Mouse (Mus musculus) frontal cortex, postnatal 25 days (tissue): Measurements from ENCODE around the gene Nr4a2.

Source experiments
- DNase-seq, 2 experiments: peaks; one replicate each; pipeline ENCODE4 v3.0.0; 2022; ENCODE audit warnings: low spot score in 2 of 2

The Nr4a2 gene

DNA sequence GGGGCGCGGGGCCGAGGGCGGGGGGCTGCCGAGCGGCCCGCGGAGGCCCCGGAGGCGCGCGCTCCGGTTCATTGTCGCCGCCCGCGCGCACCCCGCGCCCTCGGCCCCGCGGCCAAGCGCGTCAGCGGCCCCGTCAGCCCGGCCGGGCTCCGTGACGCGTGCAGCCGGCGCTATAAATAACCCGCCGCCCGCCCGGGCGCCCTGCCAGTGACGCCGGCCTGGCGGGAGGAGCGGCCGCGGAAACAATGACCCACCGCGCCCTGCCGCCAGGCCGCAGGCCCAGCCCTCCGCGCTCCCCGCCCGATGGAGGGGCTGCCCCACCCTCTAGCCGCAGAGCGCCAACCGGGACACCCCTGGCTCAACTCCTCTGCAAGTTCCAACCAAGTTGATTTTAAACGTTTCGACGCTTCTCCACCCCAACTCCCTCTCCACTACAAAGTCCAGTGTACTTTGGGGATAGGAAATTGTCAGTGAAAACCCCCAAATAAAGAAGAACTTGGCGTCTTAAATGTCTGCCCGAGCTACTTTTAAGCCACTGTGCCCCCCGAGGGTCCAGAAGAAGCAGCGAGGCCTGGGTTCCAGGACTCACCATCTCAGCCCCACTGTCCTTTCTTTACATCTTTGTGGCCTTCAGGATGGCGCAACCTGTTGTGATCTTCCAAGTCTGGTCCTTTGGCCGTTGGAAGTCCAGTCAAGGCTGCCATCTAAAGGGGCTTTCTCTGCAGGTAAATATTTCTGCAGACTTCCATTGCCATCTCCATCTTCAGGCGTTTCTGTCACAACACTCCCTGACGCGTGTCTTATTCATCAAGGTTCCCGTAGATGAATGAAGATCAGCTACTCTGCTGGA lies at the start of gene Nr4a2:
Nr4a2 (minus strand) TSS at position 13 of the 850 bp plus-strand sequence.
- no peak for DNase-seq

DNA sequence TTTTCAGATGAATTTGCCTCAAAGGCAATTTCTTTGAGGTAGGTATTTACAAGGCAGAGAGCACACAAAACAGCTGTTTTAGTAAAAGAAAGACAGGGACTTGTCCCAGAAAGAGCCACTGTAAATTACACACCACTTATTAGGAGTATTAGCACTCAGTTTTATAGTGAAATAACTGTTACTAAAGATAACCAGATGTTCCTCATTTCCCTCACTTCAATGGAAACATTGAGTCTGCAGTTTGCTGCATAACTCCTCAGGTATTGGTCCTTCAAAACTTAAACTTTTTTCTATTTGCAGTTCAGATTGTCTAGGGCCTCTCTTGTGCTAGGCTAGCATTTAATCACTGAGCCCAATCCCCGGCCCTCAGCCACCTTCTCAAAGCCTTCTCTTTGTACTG lies 41.6 kb upstream of the Nr4a2 start:
- DNase-seq, result no peak

- no peak for DNase-seq
Observed at GRCm38 (mm10) chr2:57156814-57157213, 33.0 kb upstream of the Nr4a2 start.

DNA sequence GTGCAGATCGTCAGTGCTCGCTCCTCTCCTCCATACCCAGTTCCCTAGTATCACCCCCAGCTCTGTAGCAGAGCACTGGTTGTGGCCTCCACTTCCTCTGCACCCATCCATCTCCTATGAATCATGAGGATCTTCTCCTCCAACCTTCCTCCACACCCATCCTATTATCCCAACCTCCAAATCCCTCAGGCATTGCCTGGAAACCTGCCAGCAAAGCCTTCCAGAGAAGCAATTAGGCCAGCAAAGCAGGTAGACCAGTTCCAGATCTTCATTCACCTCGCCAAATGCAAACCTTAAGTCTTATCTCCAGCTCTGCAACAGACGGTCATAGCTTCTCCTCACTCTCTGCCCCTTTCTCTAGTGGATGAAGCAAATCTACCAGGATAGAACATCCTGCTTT lies 26.0 kb upstream of the Nr4a2 start:
- no peak for DNase-seq

GRCm38 (mm10) chr2:57148231-57148630 lies 24.4 kb upstream of the Nr4a2 start:
- DNase-seq, result no peak

DNA sequence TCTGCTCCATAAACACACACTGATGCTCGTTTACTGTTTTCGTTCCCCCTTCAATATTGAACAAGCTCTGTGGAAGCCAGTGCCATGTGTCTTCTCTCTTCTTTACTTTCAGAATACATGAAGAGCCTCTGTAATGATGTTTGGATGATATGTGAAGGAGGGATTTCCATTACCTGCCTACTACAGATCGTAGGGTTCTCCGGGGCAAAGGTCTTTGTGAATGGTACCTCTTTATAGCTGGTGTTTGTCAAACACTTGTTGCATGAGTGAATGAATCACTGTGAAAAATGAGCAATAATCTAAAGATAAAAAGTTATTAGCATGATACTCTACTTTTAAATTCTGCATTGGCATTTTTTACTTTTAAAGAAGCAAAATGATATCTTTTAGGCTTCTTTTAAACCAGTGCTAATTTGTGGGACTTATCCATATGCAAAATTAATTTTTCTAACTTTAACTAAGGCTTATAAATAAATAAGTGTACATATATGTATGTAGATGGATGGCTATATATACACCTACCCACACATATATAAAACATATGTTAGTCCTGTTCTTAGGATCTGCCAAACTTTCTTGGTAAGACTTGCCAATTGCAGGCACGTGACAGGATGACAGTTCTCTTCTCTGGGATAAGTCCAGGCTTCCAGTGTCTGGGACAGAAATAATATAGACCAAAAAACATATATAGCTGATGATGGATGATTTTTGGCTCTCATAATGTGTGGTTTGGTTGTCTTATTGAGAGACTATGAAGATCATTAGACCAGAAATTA lies 22.0 kb upstream of the Nr4a2 start:
- DNase-seq, result no peak

GRCm38 (mm10) chr2:57138594-57138993 lies 14.8 kb upstream of the Nr4a2 start:
- DNase-seq, result no peak

DNA sequence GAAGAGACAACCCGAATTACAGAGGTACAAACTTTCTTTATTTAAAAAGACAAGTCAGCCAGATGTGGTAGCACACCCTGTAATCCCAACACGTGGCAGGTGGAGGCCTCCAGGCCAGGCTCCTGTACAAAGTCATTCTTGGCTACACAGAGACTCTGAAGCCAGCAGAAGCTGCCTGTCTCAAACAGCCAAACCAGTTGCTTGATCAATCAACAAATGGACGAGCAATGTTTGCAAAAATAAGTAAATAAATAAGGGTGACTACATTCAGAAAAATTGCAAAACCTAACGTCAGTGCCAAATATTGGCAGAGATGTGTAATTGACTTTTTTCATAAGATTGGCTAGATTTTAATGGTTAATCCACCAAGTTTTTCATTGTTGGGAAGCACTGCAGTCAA lies 3.7 kb upstream of the Nr4a2 start:
- no peak for DNase-seq

GRCm38 (mm10) chr2:57125891-57126290 lies 2.1 kb upstream of the Nr4a2 start:
- no peak for DNase-seq

DNA sequence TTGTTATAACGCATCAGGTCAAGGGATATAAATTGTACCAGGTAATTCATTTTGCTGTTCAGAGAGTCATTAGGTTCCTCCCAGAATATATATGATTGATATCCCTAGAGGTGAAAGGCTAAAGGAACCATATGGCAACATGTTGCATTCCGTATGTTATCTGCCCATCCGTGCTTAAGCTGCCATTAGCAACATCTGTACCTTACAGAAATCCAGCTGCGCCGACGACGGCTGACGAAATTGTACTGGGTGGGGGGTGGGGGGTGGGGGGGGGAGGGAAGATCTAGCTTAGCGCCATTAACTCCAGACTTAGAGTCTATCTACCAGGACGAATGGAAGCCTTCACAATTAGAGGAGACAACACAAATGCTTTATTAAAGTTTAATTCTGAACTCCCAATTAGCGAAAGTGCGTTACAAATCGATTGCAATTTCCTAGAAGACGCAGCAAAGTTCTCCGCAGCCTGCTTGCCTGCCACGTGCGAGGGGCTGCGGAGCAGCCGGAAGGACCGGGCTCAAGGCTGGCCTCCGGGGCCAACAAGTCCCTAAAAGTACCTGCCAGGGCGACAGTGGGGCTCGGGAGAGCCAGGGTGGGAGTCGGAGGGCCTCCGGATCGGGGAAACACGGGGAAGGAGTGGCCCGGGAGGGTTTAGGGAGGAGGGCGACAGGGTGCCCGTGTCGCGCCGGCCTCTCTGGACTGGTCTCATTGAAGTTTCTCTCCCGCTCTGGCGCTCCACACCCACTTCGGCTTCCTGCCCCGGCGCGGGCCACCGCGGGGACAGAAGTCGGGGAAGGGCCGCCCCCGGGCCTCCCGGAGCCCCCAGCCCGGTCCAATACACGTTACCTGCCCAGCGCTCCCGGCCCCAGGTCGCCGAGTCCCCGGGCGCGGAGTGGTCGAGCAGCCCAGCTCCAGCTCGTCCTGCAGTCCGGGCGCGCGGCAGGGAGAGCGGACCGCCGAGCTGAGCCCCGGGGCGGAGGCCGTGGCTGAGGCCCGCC lies 520 bp downstream of the Nr4a2 start:
- no peak for DNase-seq

- no peak for DNase-seq
Observed at GRCm38 (mm10) chr2:57121110-57121509, 2.7 kb downstream of the Nr4a2 start.

DNA sequence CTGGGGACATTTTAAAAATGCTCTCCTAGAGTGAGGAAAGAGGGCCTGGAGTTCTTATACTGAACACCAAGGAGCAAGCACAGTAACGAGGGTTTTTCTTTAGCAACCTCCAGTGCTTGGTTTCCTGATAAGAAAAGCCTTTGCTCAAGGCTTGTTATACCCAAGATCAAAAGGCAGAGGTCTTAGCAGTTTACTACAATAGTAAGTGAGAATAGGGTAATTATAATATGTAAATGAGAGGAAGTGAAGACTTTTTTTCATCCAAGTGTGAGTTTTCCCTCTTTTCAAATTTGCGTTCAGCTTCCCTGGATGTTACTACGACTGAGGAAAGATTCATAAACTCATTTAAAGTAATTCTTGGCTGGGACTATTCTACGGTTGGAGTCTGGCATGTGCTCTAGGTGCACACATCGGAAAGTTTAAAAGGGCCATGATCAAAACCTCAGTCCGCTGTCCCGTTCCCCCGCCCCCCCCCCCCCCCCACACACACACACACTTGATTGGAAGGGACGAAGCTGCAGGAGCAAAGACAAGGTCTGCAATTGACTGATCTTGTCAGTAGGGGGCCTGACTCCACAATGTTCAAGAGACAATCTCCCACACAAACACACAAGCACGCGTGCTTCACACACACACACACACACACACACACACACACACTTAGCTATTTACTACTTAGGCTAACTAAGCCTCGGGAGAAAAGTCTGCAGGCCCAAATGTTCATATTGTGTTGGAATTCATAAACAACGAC lies 6.4 kb downstream of the Nr4a2 start:
- peak in 1 of 2 experiments; percentile 46 for DNase-seq

- DNase-seq, result peak in 1 of 2 experiments; percentile 41
Observed at GRCm38 (mm10) chr2:57116366-57117200, 7.2 kb downstream of the Nr4a2 start.

DNA sequence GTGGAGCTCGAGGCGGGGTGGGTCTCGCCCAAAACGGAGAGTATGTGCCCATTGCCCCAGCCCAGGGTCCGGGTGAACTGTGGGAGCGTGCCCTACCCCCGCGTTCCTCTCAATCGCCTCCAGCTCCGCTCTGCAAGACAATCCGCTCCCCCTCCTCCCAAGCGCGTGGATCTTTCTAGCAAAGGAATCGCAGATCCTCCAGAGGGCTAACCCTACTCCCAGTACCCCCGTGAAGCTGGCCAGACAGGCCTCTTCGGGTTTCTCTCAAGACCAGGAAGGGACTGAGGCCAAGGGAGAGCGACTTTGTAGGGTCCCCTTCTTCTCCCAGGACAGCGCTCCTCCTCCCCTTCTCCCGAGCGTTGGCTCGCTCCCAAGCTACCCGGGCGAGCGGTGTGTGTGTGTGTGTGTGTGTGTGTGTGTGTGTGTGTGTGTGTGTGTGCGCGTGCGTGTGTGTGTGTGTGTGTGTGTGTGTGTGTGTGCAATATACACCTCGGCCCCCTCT lies 7.9 kb downstream of the Nr4a2 start:
- DNase-seq, result peak in 1 of 2 experiments; percentile 34

GRCm38 (mm10) chr2:57115181-57115863 lies 8.5 kb downstream of the Nr4a2 start:
- DNase-seq, result no peak

DNA sequence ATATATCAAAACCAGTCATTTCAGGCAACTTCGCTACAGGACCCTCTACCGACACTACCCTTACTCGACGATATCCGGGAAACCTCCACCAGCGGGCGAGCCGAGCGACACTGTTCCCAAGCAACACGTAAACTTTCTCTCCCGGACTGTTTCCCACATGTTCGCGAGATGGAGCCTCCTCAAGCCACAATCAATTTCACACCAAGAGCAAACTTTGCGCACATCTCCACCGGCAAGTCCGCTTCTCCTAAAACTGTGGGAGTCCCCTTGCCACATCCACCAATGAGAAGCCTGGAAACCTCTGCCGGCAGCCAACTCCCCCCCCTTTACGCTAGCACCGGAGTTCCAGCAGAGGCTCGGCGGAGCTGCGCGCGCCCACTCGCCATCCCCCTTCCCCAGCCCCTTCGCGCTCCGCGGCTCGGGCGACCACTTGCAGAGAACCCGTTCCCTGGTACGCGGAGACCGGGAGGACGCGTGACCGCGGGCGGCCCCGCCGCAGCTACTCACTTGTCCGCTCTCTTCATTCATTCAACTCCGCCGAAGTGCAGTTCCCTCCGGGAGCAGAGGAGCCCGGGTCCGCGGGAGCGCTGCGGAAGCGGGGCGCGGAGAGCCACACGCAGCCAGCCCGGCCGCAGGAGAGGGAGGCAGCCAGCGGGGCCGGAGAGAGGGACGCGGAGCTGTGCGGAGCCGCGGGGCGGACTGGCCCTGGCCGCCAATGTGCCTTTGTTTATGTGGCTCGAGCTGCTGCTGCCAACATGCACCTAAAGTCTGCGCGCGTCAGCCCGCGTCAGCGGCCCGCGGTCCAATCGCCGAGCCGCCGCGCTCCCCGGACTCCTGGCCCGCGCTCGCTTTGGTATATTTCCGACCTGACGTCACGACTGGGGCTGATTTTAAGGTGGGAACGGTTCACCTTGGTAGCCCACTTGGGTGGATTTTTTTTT lies 9.3 kb downstream of the Nr4a2 start:
- DNase-seq, result peak; percentile 52 to 61

- no peak for DNase-seq
Observed at GRCm38 (mm10) chr2:57113431-57113830, 10.4 kb downstream of the Nr4a2 start.

DNA sequence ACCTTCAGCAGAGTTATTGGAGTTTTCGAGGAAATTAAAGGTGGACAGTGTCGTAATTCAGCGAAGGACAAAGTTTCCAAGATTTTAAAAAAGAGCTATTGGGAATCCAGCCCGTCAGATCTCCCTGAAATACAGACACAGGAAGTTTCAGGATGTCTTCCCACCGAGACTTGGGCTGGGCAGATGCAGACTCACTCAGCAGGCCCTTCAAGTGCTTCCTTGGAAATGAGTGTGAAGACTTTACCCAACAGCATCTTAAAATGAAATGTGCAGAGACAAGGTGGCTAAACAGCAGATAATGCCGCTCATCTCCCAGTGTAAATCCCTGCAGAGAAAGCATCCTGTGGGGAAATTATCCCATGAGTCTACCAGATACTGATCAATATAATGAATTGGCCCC lies 10.9 kb downstream of the Nr4a2 start:
- DNase-seq, result no peak
